Mouse (Mus musculus) bone marrow, adult 2 months (tissue): ENCODE measurements around the gene Tmcc1.

Source experiments
- CTCF ChIP-seq: fragments of 200-500 bp; IDR thresholded peaks from 2 replicates; pipeline ENCODE4 v1.5.1; 2011; ENCODE audit warnings: low read length, control low read depth; ENCODE audit not compliant: control insufficient read depth, insufficient read depth
- POLR2A ChIP-seq: fragments of 200-500 bp; IDR thresholded peaks from 2 replicates; pipeline ENCODE4 v1.6.1; 2011; ENCODE audit warnings: low read depth, mild to moderate bottlenecking, control low read depth, low read length, borderline replicate concordance; ENCODE audit not compliant: control insufficient read depth

GRCm38 (mm10) chr6:115968700-115969099 lies 224.6 kb downstream of the Tmcc1 start:
- no peak for TF ChIP-seq POLR2A
- TF ChIP-seq CTCF: no peak
